Mouse (Mus musculus) left cerebral cortex, adult 2 months (tissue): ENCODE measurements around the gene Arhgap10. TPM values are rescaled to one million over a fixed set of nuclear protein-coding genes. Genes with fewer than 3 reads are reported as not detected.

ENCODE experiments used
- DNase-seq, 2 experiments: peaks; one replicate each; pipeline ENCODE4 v3.0.0; 2021 to 2022; ENCODE audit warnings: low spot score in 2 of 2, mixed read lengths in 1 of 2; ENCODE audit errors: extremely low spot score in 1 of 2
- H3K27ac ChIP-seq: fragments of 200-600 bp; 2 replicates; pipeline ENCODE4 v1.8.1; 2022
- H3K4me3 ChIP-seq: fragments of 200-600 bp; 2 replicates; pipeline ENCODE4 v1.8.1; 2022
- CTCF ChIP-seq: fragments of 200-600 bp; IDR thresholded peaks from 2 replicates; pipeline ENCODE4 v1.8.1; 2022; ENCODE audit warnings: antibody characterized with exemption, mild to moderate bottlenecking, moderate library complexity
- intact Hi-C: fragments of 180-260 bp; cut with DNase I; formaldehyde crosslinking; loops from one replicate; pipeline ENCODE4 v1.15.1; 2025
- total RNA-seq, 2 experiments: library from RNA; stranded (reverse); gene quantifications; 2 replicates each; pipeline ENCODE4 v1.2.3; 2021

Arhgap10 gene
- total RNA-seq, 2 experiments from 2014 or later, result 39.2 to 40.1 TPM

- no peak for TF ChIP-seq CTCF
- H3K27ac ChIP-seq, result no peak overlapping the region
- H3K4me3 ChIP-seq, result no peak overlapping the region
- intact Hi-C loops, result no loop called here
- no peak for DNase-seq
Measured at GRCm38 (mm10) chr8:77534358-77534992, 16.7 kb upstream of the Arhgap10 start.

- Histone ChIP-seq H3K27ac (no peak overlapping the region), H3K4me3 (no peak overlapping the region)
- TF ChIP-seq CTCF, result no peak
- intact Hi-C loops, result no loop called here
- no peak for DNase-seq
Measured at GRCm38 (mm10) chr8:77526130-77526529, 8.4 kb upstream of the Arhgap10 start.

- peak; percentile 22 for TF ChIP-seq CTCF
- H3K4me3 ChIP-seq, result no peak overlapping the region
- DNase-seq, result no peak
- intact Hi-C loops, result no loop called here
- no peak overlapping the region for H3K27ac ChIP-seq
Measured at GRCm38 (mm10) chr8:77524906-77525305, 7.2 kb upstream of the Arhgap10 start.

- no peak for DNase-seq
- TF ChIP-seq CTCF, result no peak
- intact Hi-C loops, result no loop called here
- Histone ChIP-seq H3K4me3 (no peak overlapping the region), H3K27ac (no peak overlapping the region)
Measured at GRCm38 (mm10) chr8:77524018-77524615, 6.4 kb upstream of the Arhgap10 start.

- intact Hi-C loops, result no loop called here
- Histone ChIP-seq H3K27ac (no peak overlapping the region), H3K4me3 (no peak overlapping the region)
- TF ChIP-seq CTCF, result no peak
- DNase-seq, result no peak
Measured at GRCm38 (mm10) chr8:77522984-77523383, 5.2 kb upstream of the Arhgap10 start.

- no peak overlapping the region for H3K27ac ChIP-seq
- DNase-seq, result no peak
- intact Hi-C loops, result no loop called here
- no peak for TF ChIP-seq CTCF
- H3K4me3 ChIP-seq, result no peak overlapping the region
Measured at GRCm38 (mm10) chr8:77521028-77521785, 3.5 kb upstream of the Arhgap10 start.

GRCm38 (mm10) chr8:77520601-77521000, 2.8 kb upstream of the Arhgap10 start:
- TF ChIP-seq CTCF, result no peak; the same call in 1 of the 2 replicates
- no peak for DNase-seq

GRCm38 (mm10) chr8:77518201-77519115, 705 bp upstream of the Arhgap10 start:
- peak overlapping the region; percentile 89 for H3K27ac ChIP-seq
- TF ChIP-seq CTCF, result no peak
- peak; percentile 50 to 57 for DNase-seq
- intact Hi-C loops, result loop anchor here (1.0 to 5.0 kb wide), 2 partner anchors 76 to 94 kb away; no protein-coding TSS in a partner anchor
- H3K4me3 ChIP-seq, result peak overlapping the region; percentile 61

More at GRCm38 (mm10) chr8:77520601-77521000, 2.8 kb upstream of the Arhgap10 start:
- H3K4me3 ChIP-seq, result no peak overlapping the region
- H3K27ac ChIP-seq, result no peak overlapping the region
- intact Hi-C loops, result no loop called here

- Histone ChIP-seq H3K27ac (peak overlapping the region; percentile 89), H3K4me3 (peak overlapping the region; percentile 61)
- intact Hi-C loops, result loop anchor here (2.0 to 5.0 kb wide), 2 partner anchors 24 to 75 kb away; no protein-coding TSS in a partner anchor
- no peak for DNase-seq
- TF ChIP-seq CTCF, result no peak
Measured at GRCm38 (mm10) chr8:77516845-77517244, 908 bp downstream of the Arhgap10 start.

- intact Hi-C loops, result loop anchor here (2.0 to 5.0 kb wide), 2 partner anchors 23 to 73 kb away; no protein-coding TSS in a partner anchor
Measured at GRCm38 (mm10) chr8:77515786-77516185, 2.0 kb downstream of the Arhgap10 start.

GRCm38 (mm10) chr8:77515201-77515600, 2.6 kb downstream of the Arhgap10 start:
- intact Hi-C loops, result loop anchor here (5.0 kb wide), 1 partner anchor 73 kb away; no protein-coding TSS in a partner anchor
- Histone ChIP-seq H3K4me3 (no peak overlapping the region), H3K27ac (no peak overlapping the region)
- DNase-seq, result no peak
- no peak for TF ChIP-seq CTCF

More at GRCm38 (mm10) chr8:77515786-77516185, 2.0 kb downstream of the Arhgap10 start:
- DNase-seq, result no peak
- no peak for TF ChIP-seq CTCF
- peak overlapping the region; percentile 61; the same call in 1 of the 2 replicates for H3K4me3 ChIP-seq
- H3K27ac ChIP-seq, result no peak overlapping the region
